Mouse (Mus musculus): Measurements from ENCODE around the gene Pole3. TPM values are rescaled to one million over a fixed set of nuclear protein-coding genes. Genes with fewer than 3 reads are reported as not detected.
"Not testable (repeated sequence)": the region's sequence is repeated elsewhere in the genome, so short reads cannot be mapped to it uniquely, and the experiment has no call there.

Gene Pole3
- polyA plus RNA-seq, 1 experiment from 2014 or later: 50.7 TPM

- ATAC-seq (ENCODE audit: low read depth): no peak
These were observed 38.6 kb downstream of the Pole3 start for GRCm38 (mm10) chr4:62486162-62486696.

GRCm38 (mm10) chr4:62485450-62486161 is 39.3 kb downstream of the Pole3 start:
- H3K4me2 ChIP-seq (ENCODE audit: low read depth, low read length): no peak overlapping the region
- no peaks in the 10 kb centered on the region for H3K4me1 ChIP-seq (ENCODE audit: control insufficient read depth, insufficient read depth, low read length)
- no peaks in the 10 kb centered on the region for H3K27me3 ChIP-seq (ENCODE audit: control insufficient read depth, insufficient read depth, low read length)
- H3K4me3 ChIP-seq (ENCODE audit: low read depth, low read length): no peak overlapping the region
- ATAC-seq (ENCODE audit: low read depth): no peak
- H3K9ac ChIP-seq (replicated peaks; ENCODE audit: low read depth, low read length): no peak overlapping the region
- H3K36me3 ChIP-seq (ENCODE audit: control insufficient read depth, insufficient read depth, low read length): no peaks in the 10 kb centered on the region
- no peaks in the 10 kb centered on the region for H3K9me3 ChIP-seq (ENCODE audit: control insufficient read depth, low read length)
- no peak overlapping the region for H3K27ac ChIP-seq (ENCODE audit: low read depth, low read length)
- WGBS: 89% methylated on average over 8 of the region's 8 CpGs

More at GRCm38 (mm10) chr4:62486162-62486696, 38.6 kb downstream of the Pole3 start:
- Histone ChIP-seq H3K27me3 (ENCODE audit: control insufficient read depth, insufficient read depth, low read length) (no peaks in the 10 kb centered on the region), H3K4me3 (ENCODE audit: low read depth, low read length) (no peak overlapping the region), H3K27ac (ENCODE audit: low read depth, low read length) (no peak overlapping the region), H3K9ac (replicated peaks; ENCODE audit: low read depth, low read length) (no peak overlapping the region), H3K9me3 (ENCODE audit: control insufficient read depth, low read length) (no peaks in the 10 kb centered on the region), H3K4me1 (ENCODE audit: control insufficient read depth, insufficient read depth, low read length) (no peaks in the 10 kb centered on the region), H3K36me3 (ENCODE audit: control insufficient read depth, insufficient read depth, low read length) (no peaks in the 10 kb centered on the region), H3K4me2 (ENCODE audit: low read depth, low read length) (no peak overlapping the region)
- 93% methylated on average over 15 of the region's 15 CpGs for WGBS

GRCm38 (mm10) chr4:62484928-62485327 is 39.9 kb downstream of the Pole3 start:
- Histone ChIP-seq H3K4me3 (ENCODE audit: low read depth, low read length) (no peak overlapping the region), H3K4me2 (ENCODE audit: low read depth, low read length) (no peak overlapping the region), H3K4me1 (ENCODE audit: control insufficient read depth, insufficient read depth, low read length) (no peaks in the 10 kb centered on the region), H3K27me3 (ENCODE audit: control insufficient read depth, insufficient read depth, low read length) (peaks cover 2% of the 10 kb centered on the region; the same call in 1 of the 2 replicates), H3K27ac (ENCODE audit: low read depth, low read length) (no peak overlapping the region), H3K9ac (replicated peaks; ENCODE audit: low read depth, low read length) (no peak overlapping the region), H3K9me3 (ENCODE audit: control insufficient read depth, low read length) (no peaks in the 10 kb centered on the region), H3K36me3 (ENCODE audit: control insufficient read depth, insufficient read depth, low read length) (no peaks in the 10 kb centered on the region)
- ATAC-seq (ENCODE audit: low read depth): no peak
- WGBS: 84% methylated on average over 3 of the region's 3 CpGs

- no peaks in the 10 kb centered on the region for H3K4me1 ChIP-seq (ENCODE audit: control insufficient read depth, insufficient read depth, low read length)
- H3K9ac ChIP-seq (replicated peaks; ENCODE audit: low read depth, low read length): no peak overlapping the region
- WGBS: 54% methylated on average over 10 of the region's 10 CpGs
- peak; percentile 24; the same call in 1 of the 2 replicates for ATAC-seq (ENCODE audit: low read depth)
- no peaks in the 10 kb centered on the region for H3K36me3 ChIP-seq (ENCODE audit: control insufficient read depth, insufficient read depth, low read length)
- no peak overlapping the region for H3K4me2 ChIP-seq (ENCODE audit: low read depth, low read length)
- H3K27ac ChIP-seq (ENCODE audit: low read depth, low read length): no peak overlapping the region
- H3K9me3 ChIP-seq (ENCODE audit: control insufficient read depth, low read length): no peaks in the 10 kb centered on the region
- H3K27me3 ChIP-seq (ENCODE audit: control insufficient read depth, insufficient read depth, low read length): peaks cover 8% of the 10 kb centered on the region
- H3K4me3 ChIP-seq (ENCODE audit: low read depth, low read length): no peak overlapping the region
These were observed 43.9 kb downstream of the Pole3 start for GRCm38 (mm10) chr4:62480709-62481605.

- peaks cover 8% of the 10 kb centered on the region for H3K27me3 ChIP-seq (ENCODE audit: control insufficient read depth, insufficient read depth, low read length)
- H3K4me1 ChIP-seq (ENCODE audit: control insufficient read depth, insufficient read depth, low read length): no peaks in the 10 kb centered on the region
- WGBS: 2% methylated on average over 64 of the region's 71 CpGs
- no peak within 1 kb of the TSS for H3K9ac ChIP-seq (replicated peaks; ENCODE audit: low read depth, low read length)
- peak within 1 kb of the TSS; percentile 60 for H3K4me2 ChIP-seq (ENCODE audit: low read depth, low read length)
- no peaks in the 10 kb centered on the region for H3K9me3 ChIP-seq (ENCODE audit: control insufficient read depth, low read length)
- ATAC-seq (ENCODE audit: low read depth): peak; percentile 76
- no peak within 1 kb of the TSS for H3K27ac ChIP-seq (ENCODE audit: low read depth, low read length)
- H3K36me3 ChIP-seq (ENCODE audit: control insufficient read depth, insufficient read depth, low read length): no peaks in the 10 kb centered on the region
- H3K4me3 ChIP-seq (ENCODE audit: low read depth, low read length): peak within 1 kb of the TSS; percentile 39
These were observed 44.7 kb downstream of the Pole3 start, which contains the start of gene Bspry for GRCm38 (mm10) chr4:62479937-62480708. Gene Bspry (plus strand): TSS chr4:62480053.

- H3K36me3 ChIP-seq (ENCODE audit: control insufficient read depth, insufficient read depth, low read length); H3K9ac ChIP-seq (replicated peaks; ENCODE audit: low read depth, low read length); ATAC-seq (ENCODE audit: low read depth); H3K4me1 ChIP-seq (ENCODE audit: control insufficient read depth, insufficient read depth, low read length); H3K27ac ChIP-seq (ENCODE audit: low read depth, low read length); H3K9me3 ChIP-seq (ENCODE audit: control insufficient read depth, low read length); H3K27me3 ChIP-seq (ENCODE audit: control insufficient read depth, insufficient read depth, low read length): not testable (repeated sequence)
- Histone ChIP-seq H3K4me3 (ENCODE audit: low read depth, low read length) (peak overlapping the region; percentile 39), H3K4me2 (ENCODE audit: low read depth, low read length) (peak overlapping the region; percentile 60)
- 15% methylated on average over 11 of the region's 11 CpGs for WGBS
These were observed 45.3 kb downstream of the Pole3 start for GRCm38 (mm10) chr4:62479593-62479936.

- H3K4me1 ChIP-seq (ENCODE audit: control insufficient read depth, insufficient read depth, low read length): no peaks in the 10 kb centered on the region
These were observed 47.2 kb downstream of the Pole3 start for GRCm38 (mm10) chr4:62477542-62478244.

GRCm38 (mm10) chr4:62475793-62476192 is 49.1 kb downstream of the Pole3 start:
- Histone ChIP-seq H3K9me3 (ENCODE audit: control insufficient read depth, low read length) (no peaks in the 10 kb centered on the region), H3K4me1 (ENCODE audit: control insufficient read depth, insufficient read depth, low read length) (no peaks in the 10 kb centered on the region), H3K9ac (replicated peaks; ENCODE audit: low read depth, low read length) (no peak overlapping the region), H3K4me2 (ENCODE audit: low read depth, low read length) (no peak overlapping the region), H3K27me3 (ENCODE audit: control insufficient read depth, insufficient read depth, low read length) (peaks cover 8% of the 10 kb centered on the region), H3K27ac (ENCODE audit: low read depth, low read length) (no peak overlapping the region), H3K4me3 (ENCODE audit: low read depth, low read length) (no peak overlapping the region), H3K36me3 (ENCODE audit: control insufficient read depth, insufficient read depth, low read length) (no peaks in the 10 kb centered on the region)
- WGBS: 91% methylated on average over 6 of the region's 6 CpGs
- ATAC-seq (ENCODE audit: low read depth): no peak

More at GRCm38 (mm10) chr4:62477542-62478244, 47.2 kb downstream of the Pole3 start:
- H3K9me3 ChIP-seq (ENCODE audit: control insufficient read depth, low read length): no peaks in the 10 kb centered on the region
- no peak overlapping the region for H3K27ac ChIP-seq (ENCODE audit: low read depth, low read length)
- ATAC-seq (ENCODE audit: low read depth): no peak
- H3K9ac ChIP-seq (replicated peaks; ENCODE audit: low read depth, low read length): no peak overlapping the region
- H3K36me3 ChIP-seq (ENCODE audit: control insufficient read depth, insufficient read depth, low read length): no peaks in the 10 kb centered on the region
- H3K4me3 ChIP-seq (ENCODE audit: low read depth, low read length): no peak overlapping the region
- 89% methylated on average over 6 of the region's 6 CpGs for WGBS
- H3K4me2 ChIP-seq (ENCODE audit: low read depth, low read length): no peak overlapping the region
- H3K27me3 ChIP-seq (ENCODE audit: control insufficient read depth, insufficient read depth, low read length): peaks cover 8% of the 10 kb centered on the region
